Mouse (Mus musculus) kidney, postnatal 10 days (tissue): ENCODE measurements around the gene Birc3.
A peak's percentile ranks its signal among the peaks of the same experiment; 100 is the strongest.
"Not testable (repeated sequence)": the region's sequence is repeated elsewhere in the genome, so short reads cannot be mapped to it uniquely, and the experiment has no call there.

Source experiments
- DNase-seq: peaks from one replicate; pipeline ENCODE4 v3.0.0; 2021; ENCODE audit warnings: mixed read lengths

Birc3 gene

GRCm38 (mm10) chr9:7872775-7873439 is at the start of gene Birc3:
Birc3 (minus strand) TSS chr9:7873186.
- DNase-seq: peak; percentile 80

GRCm38 (mm10) chr9:7914925-7915324 is 41.9 kb upstream of the Birc3 start:
- no peak for DNase-seq

DNA sequence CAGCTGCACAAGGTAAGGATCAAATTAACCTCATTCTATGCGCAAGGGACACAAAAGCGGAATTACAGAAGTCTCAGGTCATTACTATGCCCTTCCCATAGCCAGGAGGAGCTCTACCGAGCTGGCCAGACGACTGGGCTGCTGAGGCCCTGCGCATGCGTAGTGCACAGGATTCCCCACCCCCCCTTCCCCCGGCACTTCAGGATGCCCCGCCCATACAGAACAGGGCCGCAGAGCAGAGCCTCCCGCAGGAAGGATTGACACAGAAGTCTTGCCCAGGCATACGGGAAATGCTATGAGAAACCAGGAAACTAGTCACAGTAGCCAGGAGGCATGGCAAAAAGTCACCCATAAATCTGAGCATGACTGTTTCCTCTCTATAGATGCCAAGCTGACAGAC is 41.5 kb upstream of the Birc3 start:
- peak; percentile 78 for DNase-seq

- no peak for DNase-seq
Observed at GRCm38 (mm10) chr9:7913953-7914352, 41.0 kb upstream of the Birc3 start.

- no peak for DNase-seq
Observed at GRCm38 (mm10) chr9:7907351-7907985, 34.5 kb upstream of the Birc3 start.

DNA sequence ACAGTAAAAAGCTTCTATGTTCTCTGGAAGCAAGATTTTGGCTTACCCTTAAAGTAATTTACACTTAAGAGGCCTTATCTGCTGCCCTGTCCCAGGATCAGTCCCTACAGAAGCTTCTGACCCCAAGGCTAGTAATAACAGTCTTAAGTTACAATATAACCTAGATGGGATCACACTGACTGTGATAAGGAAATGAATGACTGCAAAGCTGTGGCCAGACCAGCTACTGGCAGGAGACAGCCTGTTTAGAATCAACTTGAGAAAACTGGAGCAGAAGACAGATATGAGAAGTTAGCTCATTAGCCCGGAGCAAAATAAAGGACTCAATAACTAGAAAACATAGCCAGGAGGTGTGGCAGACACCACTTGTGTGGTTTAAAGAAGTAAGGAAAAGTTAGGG is 33.6 kb upstream of the Birc3 start:
- DNase-seq: no peak

GRCm38 (mm10) chr9:7903825-7904224 is 30.8 kb upstream of the Birc3 start:
- DNase-seq: no peak

DNA sequence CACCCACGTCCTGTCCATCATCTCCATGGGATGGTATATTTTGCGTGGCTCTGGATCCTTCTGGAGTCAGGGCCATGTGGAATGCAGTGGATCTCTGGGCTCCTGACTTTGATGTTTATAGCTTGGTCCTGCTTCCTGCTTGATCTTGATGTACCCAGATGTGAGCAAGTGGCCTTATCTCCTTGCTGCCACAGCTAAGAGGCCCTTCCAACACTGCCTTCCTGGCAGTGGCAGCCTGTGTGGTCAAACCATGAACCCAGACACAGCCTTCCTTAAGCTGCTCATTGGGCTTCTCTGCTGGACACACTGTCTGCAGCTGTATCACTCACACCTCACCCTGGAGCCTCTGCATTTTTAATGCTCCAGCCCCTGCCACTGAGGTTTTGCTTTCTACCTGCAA is 30.3 kb upstream of the Birc3 start:
- DNase-seq: no peak

GRCm38 (mm10) chr9:7902311-7902710 is 29.3 kb upstream of the Birc3 start:
- no peak for DNase-seq

DNA sequence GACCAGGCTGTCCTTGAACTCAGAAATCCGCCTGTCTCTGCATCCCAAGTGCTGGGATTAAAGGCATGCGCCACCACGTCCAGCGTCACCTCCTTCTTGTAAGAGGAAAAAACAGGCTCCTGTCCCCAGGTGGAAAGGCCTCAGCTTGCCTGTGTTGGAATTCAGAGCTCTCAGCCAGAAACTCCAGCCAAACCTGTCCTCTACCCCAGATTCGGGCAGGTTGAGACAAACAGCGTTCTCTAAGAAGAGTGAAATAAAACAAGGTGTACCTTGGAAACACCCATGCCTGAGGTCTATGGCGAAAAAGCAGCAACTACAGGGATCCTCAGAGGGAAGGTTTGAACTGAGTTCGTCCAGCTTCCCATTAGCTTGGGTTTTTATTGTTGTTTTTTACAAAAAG is 28.0 kb upstream of the Birc3 start:
- DNase-seq: no peak

DNA sequence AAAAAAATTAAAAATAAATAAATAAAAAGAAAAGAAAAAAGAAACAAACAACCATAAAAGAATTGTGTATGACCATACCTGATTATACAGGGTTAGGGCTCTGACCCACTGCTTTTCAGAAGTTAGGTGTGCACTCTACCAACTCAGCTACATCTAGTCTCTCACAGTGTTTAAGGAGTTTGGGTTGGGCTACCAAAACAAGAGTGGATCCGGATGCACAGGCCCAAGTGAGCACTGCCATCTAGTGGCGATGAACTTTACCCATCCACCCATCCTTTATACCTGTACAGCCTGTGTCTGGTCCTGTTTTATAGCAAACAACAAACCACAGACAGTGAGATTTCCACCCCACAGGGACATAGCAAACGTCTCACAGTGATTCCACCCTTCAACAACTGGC is 24.5 kb upstream of the Birc3 start:
- peak; percentile 82 for DNase-seq

DNA sequence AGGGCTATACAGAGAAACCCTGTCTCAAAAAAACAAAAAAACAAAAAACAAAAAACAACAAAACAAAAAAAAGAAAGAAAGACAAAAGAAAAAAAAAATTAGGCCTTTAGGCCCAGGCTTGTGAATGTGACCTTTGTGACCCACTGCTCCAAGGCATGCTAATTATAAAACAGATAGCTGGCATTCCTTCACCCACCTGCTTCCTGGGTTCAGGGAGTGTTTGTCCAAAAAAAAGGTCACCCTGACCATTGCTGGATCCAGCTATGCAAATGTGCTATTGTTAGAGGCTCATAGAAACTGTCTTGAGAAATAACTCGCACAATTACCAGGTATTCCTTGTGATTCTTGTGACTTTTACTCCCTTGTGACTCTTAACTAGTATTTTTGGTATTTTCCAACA is 18.8 kb upstream of the Birc3 start:
- DNase-seq: not testable (repeated sequence)

DNA sequence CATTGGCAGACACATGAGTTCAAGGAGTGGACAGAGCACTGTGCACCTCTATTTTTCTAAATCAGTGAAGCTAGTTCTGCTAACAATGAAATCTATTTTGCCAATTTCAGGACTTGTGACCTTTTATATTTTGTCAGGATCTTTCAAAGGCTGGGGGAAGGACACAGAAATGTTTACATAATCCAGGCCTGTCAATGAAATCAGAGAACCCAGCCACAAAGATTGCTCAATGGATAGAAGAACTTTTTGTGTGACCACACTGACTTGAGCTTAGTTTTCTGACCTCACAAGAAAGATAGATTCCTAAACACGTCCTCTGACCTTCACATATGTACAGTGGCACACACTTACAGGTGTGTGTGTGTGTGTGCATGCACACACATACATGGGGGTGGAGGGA is 18.2 kb upstream of the Birc3 start:
- DNase-seq: no peak

DNA sequence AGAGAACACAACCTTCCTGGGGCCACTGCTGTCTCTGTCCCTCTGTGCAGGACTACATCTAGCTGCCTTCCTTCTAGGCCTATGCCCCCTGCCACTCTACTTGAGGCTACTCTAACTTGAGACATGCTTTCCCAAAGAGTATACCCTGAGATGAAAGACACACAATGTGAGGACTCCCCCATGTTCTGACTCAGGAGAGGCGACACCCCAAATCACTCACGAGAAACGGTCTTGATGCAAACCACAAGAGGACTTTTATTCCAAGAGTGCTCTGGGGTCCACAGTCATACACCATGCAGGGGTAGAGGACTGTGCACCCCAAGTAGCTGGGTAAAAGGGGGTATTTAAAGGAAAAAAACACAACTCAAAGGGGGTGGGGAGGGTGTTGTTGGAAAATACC is 11.4 kb upstream of the Birc3 start:
- DNase-seq: no peak

GRCm38 (mm10) chr9:7882304-7882865 is 9.4 kb upstream of the Birc3 start:
- DNase-seq: no peak

- no peak for DNase-seq
Observed at GRCm38 (mm10) chr9:7873511-7874211, 675 bp upstream of the Birc3 start.

DNA sequence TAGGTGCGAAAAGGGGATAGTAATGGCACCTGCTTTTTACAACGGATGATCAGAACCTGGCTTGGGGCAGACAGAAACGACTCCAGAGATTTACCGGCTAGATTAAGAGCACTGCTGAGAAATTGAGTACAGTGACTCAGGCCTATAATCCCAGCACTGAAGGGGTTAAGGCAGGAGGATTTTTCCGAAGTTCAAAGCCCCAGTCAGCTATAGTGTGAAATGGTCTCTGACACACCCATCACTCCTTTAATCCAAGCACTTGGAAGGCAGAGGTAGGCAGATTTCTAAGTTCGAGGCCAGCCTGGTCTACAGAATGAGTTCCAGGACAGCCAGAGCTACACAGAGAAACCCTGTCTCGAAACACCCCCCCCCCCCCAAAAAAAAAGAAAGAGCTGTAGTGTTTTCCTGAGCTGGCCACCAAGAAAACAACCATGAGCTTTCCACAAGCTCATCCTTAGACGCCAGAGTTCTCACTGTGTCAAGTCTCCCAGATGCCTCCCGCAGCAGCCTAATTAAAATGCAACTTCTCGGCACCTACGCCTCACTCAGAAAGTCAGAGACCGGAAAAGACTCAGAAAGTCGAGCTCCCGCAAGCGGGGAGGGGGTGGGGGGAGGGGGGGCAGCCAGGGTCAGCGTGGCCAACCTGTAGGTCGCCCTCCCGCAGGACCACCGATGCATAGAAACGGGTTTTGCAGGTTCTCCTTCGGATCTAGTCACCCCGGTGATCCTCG is 777 bp downstream of the Birc3 start:
- DNase-seq: no peak

DNA sequence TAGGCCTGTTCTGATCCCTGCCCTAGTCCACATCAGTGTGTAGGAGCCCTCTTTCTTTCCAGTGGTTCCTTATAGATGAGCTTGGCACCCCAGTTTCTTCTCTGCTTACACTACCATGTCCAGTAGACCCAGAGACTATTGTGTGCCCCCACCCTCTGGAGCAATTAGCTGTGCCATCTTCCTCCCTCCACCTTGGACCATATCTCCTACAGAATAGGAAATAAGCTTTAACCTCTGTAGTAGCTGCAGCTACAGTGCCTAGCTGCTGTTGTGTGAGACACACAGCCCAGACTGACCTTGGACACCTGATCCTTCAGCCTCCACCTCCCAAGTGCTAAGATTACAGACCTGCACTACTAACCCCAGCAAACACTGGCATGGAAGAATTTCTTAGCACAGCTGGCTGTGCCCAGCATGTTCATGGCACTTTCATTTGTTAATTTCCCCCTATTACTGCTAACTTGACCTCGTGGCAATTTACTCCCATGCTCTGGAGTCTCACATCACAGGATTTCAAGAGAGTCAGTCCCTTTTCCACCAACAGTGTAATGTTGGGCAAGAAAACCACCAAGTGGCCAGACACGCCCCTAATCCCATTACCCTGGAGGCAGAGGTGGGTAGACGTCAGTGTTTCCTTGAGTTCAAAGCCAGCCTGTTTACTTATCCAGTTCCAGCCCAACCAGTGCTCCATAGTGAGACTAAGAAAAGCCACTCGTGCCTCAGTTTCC is 1.5 kb downstream of the Birc3 start:
- no peak for DNase-seq

GRCm38 (mm10) chr9:7870556-7871315 is 2.2 kb downstream of the Birc3 start:
- DNase-seq: no peak

DNA sequence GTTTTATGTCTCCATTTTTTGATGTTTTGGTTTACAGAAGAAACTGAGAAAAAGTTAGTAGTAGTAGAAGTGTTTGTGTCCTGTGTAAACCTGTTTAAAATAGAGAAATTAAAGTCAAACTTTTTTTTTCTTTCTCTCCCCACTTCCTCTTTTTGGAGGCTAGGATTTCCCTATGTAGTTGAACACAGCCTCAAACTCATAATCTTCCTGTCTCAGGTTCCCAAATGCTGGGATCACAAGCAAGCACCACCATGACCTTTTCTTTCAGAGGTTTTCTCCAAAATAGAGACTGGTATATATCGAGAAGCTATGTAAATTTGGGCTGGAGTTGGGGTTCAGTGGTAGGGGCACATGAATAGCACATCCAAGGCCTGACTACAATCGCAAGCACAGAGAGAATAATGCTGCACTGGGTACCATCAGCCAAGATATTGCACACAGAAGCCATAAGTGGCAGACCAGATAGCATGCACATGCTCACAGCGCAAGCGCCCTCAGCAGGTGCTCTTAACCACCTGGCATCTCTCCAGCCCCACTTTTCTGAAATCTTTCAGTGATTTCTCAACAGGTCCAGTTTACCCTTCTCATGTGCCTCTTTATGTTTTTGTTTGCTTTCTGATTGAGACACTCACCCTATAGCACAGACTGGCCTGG is 4.0 kb downstream of the Birc3 start:
- DNase-seq: no peak

DNA sequence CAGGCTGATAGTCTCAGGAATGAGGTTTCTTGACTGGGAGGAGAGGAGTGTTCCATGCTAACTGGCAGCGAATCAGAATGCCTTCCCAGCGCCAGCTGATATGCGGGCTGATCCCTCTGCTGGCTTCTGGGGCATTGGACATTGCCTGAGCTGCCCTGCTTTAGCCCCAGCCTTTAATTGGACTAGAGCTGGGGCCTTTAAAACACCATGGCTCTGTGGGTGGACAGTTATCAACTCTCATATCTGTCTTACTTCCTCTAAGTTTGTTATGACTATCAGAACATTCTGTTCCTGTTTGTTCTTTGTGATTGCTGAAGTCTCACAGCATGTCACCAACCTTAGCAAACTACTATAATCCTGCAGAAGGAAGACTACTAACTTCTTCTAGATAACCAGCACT is 5.0 kb downstream of the Birc3 start:
- no peak for DNase-seq
